10 mouse cellular contexts compared by ENCODE assay signal in genomic region chr3:94616717-94617116, GRCm38 (mm10). TPM values are rescaled to one million over a fixed set of nuclear protein-coding genes. Genes with fewer than 3 reads are reported as not detected.
DNase-seq lines count a peak whose midpoint lies in the region; ATAC-seq and TF ChIP-seq lines count a peak whose summit lies in the region.
"Had no signal": no experiment of that assay in that cellular context is flagged by ENCODE, and none has a peak within 500 bp of the region (broad histone marks: within the 10 kb centered on the region; RNA-seq: fewer than 3 reads in every experiment).

No protein-coding gene starts in this region.

- H3K4me1 ChIP-seq in ES-Bruce4 (ENCODE audit: control insufficient read depth, insufficient read depth, low read length): no peaks in the 10 kb centered on the region
- H3K4me1 ChIP-seq in embryonic facial prominence, embryonic 10.5 days: peaks cover 10% of the 10 kb centered on the region; the same call in 1 of the 2 replicates
- peaks cover 5% of the 10 kb centered on the region; the same call in 1 of the 2 replicates for H3K4me1 ChIP-seq in limb, embryonic 10.5 days
- no peaks in the 10 kb centered on the region for H3K4me1 ChIP-seq in spleen, adult 2 months (ENCODE audit: control insufficient read depth, insufficient read depth, insufficient read length)

- no peaks in the 10 kb centered on the region for H3K9me3 ChIP-seq in ES-Bruce4 (replicated peaks; ENCODE audit: control insufficient read depth, insufficient read depth, low read length, poor library complexity, severe bottlenecking)
- H3K9me3 ChIP-seq in embryonic facial prominence, embryonic 10.5 days: no peaks in the 10 kb centered on the region
- no peaks in the 10 kb centered on the region for H3K9me3 ChIP-seq in limb, embryonic 10.5 days (replicated peaks)
- H3K9me3 ChIP-seq: megakaryocyte, embryonic 14.5 days had no signal

- peak; percentile 13 to 53 for DNase-seq in layer of hippocampus, adult 2 months (ENCODE audit: low spot score in 2 of 2)
- DNase-seq in layer of hippocampus, adult 9-11 months: no peak
- peak; percentile 27 for DNase-seq in adrenal gland, postnatal 25 days
- DNase-seq in embryonic facial prominence, embryonic 10.5 days (ENCODE audit: low spot score): peak; percentile 32
- peak; percentile 40 for DNase-seq in limb, embryonic 10.5 days (ENCODE audit: low spot score)
- peak; percentile 17 to 28 for DNase-seq in spleen, adult 2 months (ENCODE audit: low read depth in 1 of 2, low spot score in 2 of 2)

- no peak for ATAC-seq in activated CD4-positive, CD25-positive, alpha-beta regulatory T cell, adult 4 months

- no peak overlapping the region for H3K27ac ChIP-seq in layer of hippocampus, adult 2 months
- no peak overlapping the region for H3K27ac ChIP-seq in ES-Bruce4 (ENCODE audit: insufficient read depth, low read length)
- H3K27ac ChIP-seq in embryonic facial prominence, embryonic 10.5 days (replicated peaks): no peak overlapping the region
- H3K27ac ChIP-seq in limb, embryonic 10.5 days: no peak overlapping the region
- no peak overlapping the region for H3K27ac ChIP-seq in spleen, adult 2 months (ENCODE audit: insufficient read depth, low read length)

- H3K9ac ChIP-seq in ES-Bruce4 (ENCODE audit: low read depth, poor library complexity, severe bottlenecking): no peak overlapping the region

- no peaks in the 10 kb centered on the region for H3K27me3 ChIP-seq in ES-Bruce4 (ENCODE audit: control insufficient read depth, insufficient read depth, low read length, poor library complexity, severe bottlenecking)
- no peaks in the 10 kb centered on the region for H3K27me3 ChIP-seq in embryonic facial prominence, embryonic 10.5 days (replicated peaks; ENCODE audit: low read depth, poor library complexity, severe bottlenecking)
- H3K27me3 ChIP-seq in limb, embryonic 10.5 days (ENCODE audit: low read depth, poor library complexity, severe bottlenecking): no peaks in the 10 kb centered on the region
- no peaks in the 10 kb centered on the region for H3K27me3 ChIP-seq in spleen, adult 2 months (ENCODE audit: control insufficient read depth, insufficient read depth, low read length)
- H3K27me3 ChIP-seq: megakaryocyte, embryonic 14.5 days had no signal

- no peak overlapping the region for H3K4me3 ChIP-seq in layer of hippocampus, adult 2 months
- no peak overlapping the region for H3K4me3 ChIP-seq in ES-Bruce4 (ENCODE audit: low read depth, low read length)
- H3K4me3 ChIP-seq in embryonic facial prominence, embryonic 10.5 days: no peak overlapping the region
- no peak overlapping the region for H3K4me3 ChIP-seq in limb, embryonic 10.5 days
- H3K4me3 ChIP-seq in spleen, adult 2 months (ENCODE audit: extremely low read depth, insufficient read depth, insufficient read length): no peak overlapping the region
- H3K4me3 ChIP-seq: megakaryocyte, embryonic 14.5 days had no signal

- TF ChIP-seq POLR2A in ES-Bruce4 (IDR thresholded peaks at IDR 0.05; ENCODE audit: insufficient read depth, low read length): no peak
- no peak for TF ChIP-seq POLR2A in spleen, adult 2 months (IDR thresholded peaks at IDR 0.05; ENCODE audit: low read depth, low read length)

- H3K36me3 ChIP-seq in ES-Bruce4 (ENCODE audit: control insufficient read depth, insufficient read depth, low read length, poor library complexity, severe bottlenecking): no peaks in the 10 kb centered on the region
- no peaks in the 10 kb centered on the region for H3K36me3 ChIP-seq in embryonic facial prominence, embryonic 10.5 days (replicated peaks)
- H3K36me3 ChIP-seq in limb, embryonic 10.5 days: no peaks in the 10 kb centered on the region
- no peaks in the 10 kb centered on the region for H3K36me3 ChIP-seq in spleen, adult 2 months (ENCODE audit: control insufficient read depth, insufficient read depth, low read length)

- TF ChIP-seq EP300 in ES-Bruce4 (IDR thresholded peaks at IDR 0.05; ENCODE audit: insufficient read depth, low read depth, low read length): no peak

- WGBS in embryonic facial prominence, embryonic 10.5 days: 72% methylated on average over 4 of the region's 4 CpGs
- 78% methylated on average over 4 of the region's 4 CpGs for WGBS in limb, embryonic 10.5 days
- 36% methylated on average over 4 of the region's 4 CpGs for WGBS in spleen, adult 2 months

- peak; percentile 87 for TF ChIP-seq CTCF in layer of hippocampus, adult 2 months (conservative IDR thresholded peaks at IDR 0.05)
- TF ChIP-seq CTCF in ES-Bruce4 (IDR thresholded peaks at IDR 0.05; ENCODE audit: low read depth, low read length): peak; percentile 43
- peak; percentile 40; the same call in 1 of the 2 replicates for TF ChIP-seq CTCF in spleen, adult 2 months (IDR thresholded peaks at IDR 0.05; ENCODE audit: extremely low read depth, insufficient read depth, insufficient read length, insufficient replicate concordance)

RNA-seq across cellular contexts. Expression of gene Gm10972, which starts 26.2 kb away (rescaled TPM):
- not detected for total RNA-seq in layer of hippocampus, adult 2 months (2021)
- polyA plus RNA-seq in ES-Bruce4 (2011; ENCODE audit: insufficient read depth, insufficient read length, low read depth, missing spikeins): not detected in 2 replicates
- total RNA-seq in adrenal gland, postnatal 25 days (2021): not detected in 2 replicates
- polyA plus RNA-seq in embryonic facial prominence, embryonic 10.5 days (2016; fragmentation: Nextera tagmentation; extraction: Ambion mirVana): not detected in 2 replicates
- not detected in 2 replicates for polyA plus RNA-seq in limb, embryonic 10.5 days (2016; fragmentation: Nextera tagmentation; extraction: Ambion mirVana)
- not detected in 2 replicates for polyA plus RNA-seq in spleen, adult 2 months (2012; rRNA removed)
- not detected for polyA plus RNA-seq in activated CD4-positive, CD25-positive, alpha-beta regulatory T cell, adult 4 months (2017; shearing (Covaris generic))
- polyA plus RNA-seq: gonadal fat pad, adult 2 months had no signal

RNA-seq across cellular contexts. Expression of gene Snx27, which starts 34.2 kb away (rescaled TPM):
- total RNA-seq in layer of hippocampus, adult 2 months (2021): 100 to 1,000 TPM; 102 to 108 TPM
- polyA plus RNA-seq in ES-Bruce4 (2011; ENCODE audit: insufficient read depth, insufficient read length, low read depth, missing spikeins): 53.1 and 60.2 TPM in 2 replicates
- total RNA-seq in adrenal gland, postnatal 25 days (2021): 38.0 and 46.1 TPM in 2 replicates
- 39.3 and 40.7 TPM in 2 replicates for polyA plus RNA-seq in embryonic facial prominence, embryonic 10.5 days (2016; fragmentation: Nextera tagmentation; extraction: Ambion mirVana)
- 45.5 and 46.2 TPM in 2 replicates for polyA plus RNA-seq in limb, embryonic 10.5 days (2016; fragmentation: Nextera tagmentation; extraction: Ambion mirVana)
- 5.4 TPM in 2 replicates for polyA plus RNA-seq in spleen, adult 2 months (2012; rRNA removed)
- polyA plus RNA-seq in activated CD4-positive, CD25-positive, alpha-beta regulatory T cell, adult 4 months (2017; shearing (Covaris generic)): 10 to 100 TPM; 13.2 to 16.0 TPM

RNA-seq across cellular contexts. Expression of gene Tuft1, which starts 42.0 kb away (rescaled TPM):
- total RNA-seq in layer of hippocampus, adult 2 months (2021): 1 to 10 TPM; 2.4 to 2.8 TPM
- polyA plus RNA-seq in ES-Bruce4 (2011; ENCODE audit: insufficient read depth, insufficient read length, low read depth, missing spikeins): 18.4 and 21.5 TPM in 2 replicates
- total RNA-seq in adrenal gland, postnatal 25 days (2021): 11.6 and 12.6 TPM in 2 replicates
- 4.2 and 4.7 TPM in 2 replicates for polyA plus RNA-seq in embryonic facial prominence, embryonic 10.5 days (2016; fragmentation: Nextera tagmentation; extraction: Ambion mirVana)
- polyA plus RNA-seq in limb, embryonic 10.5 days (2016; fragmentation: Nextera tagmentation; extraction: Ambion mirVana): 4.1 and 4.5 TPM in 2 replicates
- 1.7 and 1.8 TPM in 2 replicates for polyA plus RNA-seq in spleen, adult 2 months (2012; rRNA removed)
- 1 to 10 TPM; 2.3 to 2.4 TPM for polyA plus RNA-seq in activated CD4-positive, CD25-positive, alpha-beta regulatory T cell, adult 4 months (2017; shearing (Covaris generic))
